Mouse (Mus musculus): ENCODE data around the gene Izumo4.
A peak's percentile ranks its signal among the peaks of the same experiment; 100 is the strongest.

The Izumo4 gene

DNA sequence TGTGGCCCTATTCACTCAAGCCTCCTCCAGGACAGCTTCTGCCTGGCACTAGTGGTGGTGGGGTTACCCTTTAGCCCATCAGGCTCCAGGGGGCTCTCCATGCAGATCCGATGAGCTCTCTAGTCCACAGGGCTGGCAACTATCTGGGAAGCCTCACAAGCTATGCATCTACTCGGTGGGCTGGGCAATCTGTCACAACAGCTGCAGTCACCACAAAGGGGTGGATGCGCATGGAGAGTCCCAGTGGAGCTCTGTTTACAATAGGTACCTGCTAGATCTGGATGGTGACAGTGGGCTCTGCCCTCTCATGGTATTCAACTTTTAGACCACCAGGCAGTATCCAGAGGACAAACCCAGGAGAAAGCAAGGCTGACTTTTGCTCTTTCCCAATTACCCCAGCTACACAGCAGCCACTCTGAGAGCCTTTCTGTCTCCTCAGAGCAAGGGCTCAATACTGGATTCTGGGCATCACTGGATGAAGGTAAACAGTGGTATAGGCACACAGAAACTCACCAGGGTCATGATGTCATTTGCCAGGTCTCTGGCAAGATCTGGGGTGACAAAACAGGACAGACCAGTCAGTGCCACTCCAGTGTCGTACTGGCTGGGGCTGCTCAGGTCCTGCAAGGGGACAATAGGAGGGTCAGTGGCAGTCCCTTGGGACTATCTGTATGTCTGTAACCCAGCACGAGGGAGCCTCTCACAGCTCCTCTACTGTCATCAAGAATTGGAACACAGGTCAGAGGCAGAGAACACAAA lies 25.6 kb downstream of the Izumo4 start:
- no peak for DNase-seq (ENCODE audit: low spot score)

- no peak for DNase-seq (ENCODE audit: low spot score)
Observed at GRCm38 (mm10) chr10:80732611-80733101, 30.7 kb downstream of the Izumo4 start.

DNA sequence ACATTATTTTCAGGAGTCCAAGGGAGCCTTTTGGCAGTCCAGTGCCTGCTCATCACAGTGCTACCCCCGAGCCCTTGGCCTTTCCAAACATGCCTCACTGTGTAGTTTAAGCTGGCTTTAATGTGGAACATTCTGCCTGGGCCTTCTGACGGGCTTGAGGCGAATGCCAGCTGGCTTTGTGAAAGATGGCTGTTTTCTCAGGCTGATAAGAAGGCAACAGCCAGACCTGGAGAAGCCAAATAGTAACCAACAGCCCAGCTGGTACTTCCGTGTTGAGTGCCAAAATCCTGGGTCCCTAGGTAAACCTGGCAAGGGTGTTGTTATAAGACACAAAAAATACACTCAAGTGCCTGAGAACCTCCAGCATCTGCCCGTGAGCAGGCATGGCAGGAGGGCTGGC lies 34.7 kb downstream of the Izumo4 start:
- no peak for DNase-seq (ENCODE audit: low spot score)

GRCm38 (mm10) chr10:80738657-80739056 lies 36.7 kb downstream of the Izumo4 start:
- DNase-seq (ENCODE audit: low spot score), result no peak

GRCm38 (mm10) chr10:80741146-80741545 lies 39.2 kb downstream of the Izumo4 start:
- no peak for DNase-seq (ENCODE audit: low spot score)

DNA sequence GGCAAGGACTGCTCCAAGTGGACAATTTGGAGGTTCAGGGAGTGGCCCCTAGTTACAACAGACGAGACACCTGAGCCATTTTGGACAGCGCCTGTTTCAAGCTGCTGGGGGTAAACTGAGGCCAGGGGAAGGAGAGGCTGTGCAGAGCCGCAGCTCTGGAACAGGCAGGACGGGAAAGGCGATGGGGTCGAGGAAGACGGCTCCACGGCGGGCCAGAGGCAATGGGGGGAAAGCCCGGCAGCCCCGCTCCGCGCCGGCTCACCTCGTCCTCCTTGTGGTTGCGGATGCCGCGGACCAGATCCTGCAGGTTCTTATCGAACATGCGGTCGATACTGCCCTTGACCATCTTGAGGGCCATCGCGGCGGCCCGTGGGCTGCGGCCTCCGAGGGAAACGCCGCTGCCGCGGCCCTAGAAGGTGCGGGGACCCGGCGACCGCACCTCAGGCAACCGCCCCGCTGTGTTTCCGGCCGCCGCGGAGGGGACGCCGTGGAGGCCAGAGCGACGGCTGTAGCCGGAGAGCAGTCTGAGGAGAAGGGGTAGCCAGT lies 39.7 kb downstream of the Izumo4 start:
- DNase-seq (ENCODE audit: low spot score), result no peak

- peak; percentile 89 for DNase-seq (ENCODE audit: low spot score)
Observed at GRCm38 (mm10) chr10:80742180-80742978, 40.4 kb downstream of the Izumo4 start, which contains the start of gene Ap3d1. TSS of gene Ap3d1 (minus strand) at chr10:80742264.

DNA sequence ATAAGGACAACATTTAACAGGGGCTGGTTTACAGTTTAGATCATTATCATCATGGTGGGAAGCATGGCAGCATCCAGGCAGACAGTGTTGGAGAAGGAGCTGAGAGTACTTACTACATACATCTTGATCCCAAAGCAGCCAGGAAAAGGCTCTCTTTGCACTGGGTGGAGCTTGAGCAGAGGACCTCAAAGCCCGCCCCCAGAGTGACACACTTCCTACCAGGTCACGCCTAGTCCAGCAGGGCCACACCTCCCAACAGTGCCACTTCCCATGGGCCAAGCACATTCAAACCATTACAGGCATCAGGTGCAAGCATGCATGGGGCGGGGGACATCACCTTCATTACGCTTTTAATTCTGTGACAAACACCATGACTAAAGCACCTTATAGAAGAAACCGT lies 42.3 kb downstream of the Izumo4 start:
- DNase-seq (ENCODE audit: low spot score), result no peak

GRCm38 (mm10) chr10:80747410-80747809 lies 45.4 kb downstream of the Izumo4 start:
- DNase-seq (ENCODE audit: low spot score), result peak; percentile 41

DNA sequence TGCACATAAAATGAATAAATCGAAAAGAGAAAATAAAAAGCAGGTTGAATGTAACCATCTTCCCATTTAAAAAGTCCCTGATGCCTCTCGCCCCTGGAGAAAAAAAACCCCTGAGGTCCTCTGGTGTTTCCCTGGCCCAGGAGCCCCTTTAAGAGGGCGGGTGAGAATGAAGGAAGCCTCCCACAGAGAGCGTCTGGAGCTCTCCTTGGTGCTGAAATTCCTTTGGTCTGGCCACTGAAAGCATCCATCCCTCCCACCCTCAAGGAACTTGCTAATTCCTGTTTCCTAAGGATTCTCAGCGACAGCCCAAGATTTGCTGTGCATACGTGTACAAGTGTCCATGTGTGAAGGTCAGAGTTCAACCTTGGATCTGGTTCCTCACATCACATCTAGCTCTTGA lies 46.6 kb downstream of the Izumo4 start:
- no peak for DNase-seq (ENCODE audit: low spot score)

- DNase-seq (ENCODE audit: low spot score), result no peak
Observed at GRCm38 (mm10) chr10:80751188-80751832, 49.3 kb downstream of the Izumo4 start.

DNA sequence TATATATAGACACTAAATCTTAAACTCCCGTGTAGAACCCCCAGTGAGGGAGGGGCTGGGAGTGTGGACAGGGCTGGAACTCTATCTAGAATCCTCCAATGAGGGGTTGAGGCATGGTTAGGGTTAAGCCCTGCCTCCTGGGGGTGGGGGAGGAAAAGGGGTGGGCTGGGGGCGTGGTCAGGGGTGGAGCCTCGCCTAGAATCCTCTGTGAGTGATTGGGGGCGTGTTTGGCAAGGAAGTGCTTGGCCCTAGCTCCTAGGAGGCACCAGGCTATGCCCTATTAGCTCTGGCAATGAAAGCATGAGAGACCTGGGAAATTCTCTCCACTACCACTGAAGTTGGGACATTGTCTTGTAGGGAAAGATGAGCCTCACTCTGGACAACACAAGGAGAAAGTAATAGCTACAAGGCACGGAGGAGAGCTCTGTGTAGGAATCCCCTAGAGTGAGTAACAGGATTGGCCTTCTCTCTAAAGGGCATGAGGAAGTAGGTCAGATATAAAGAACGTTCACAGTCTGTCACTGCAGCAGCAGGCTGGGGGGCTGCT lies 50.2 kb downstream of the Izumo4 start:
- DNase-seq (ENCODE audit: low spot score), result no peak

GRCm38 (mm10) chr10:80754594-80755290 lies 52.8 kb downstream of the Izumo4 start, which contains the start of gene Dot1l:
TSS of gene Dot1l (plus strand) at chr10:80755206.
- peak; percentile 92 for DNase-seq (ENCODE audit: low spot score)

Data from urinary bladder, postnatal 10 days (tissue).